Comparison of ENCODE assay signal across 31 mouse cellular contexts in the genomic region with DNA sequence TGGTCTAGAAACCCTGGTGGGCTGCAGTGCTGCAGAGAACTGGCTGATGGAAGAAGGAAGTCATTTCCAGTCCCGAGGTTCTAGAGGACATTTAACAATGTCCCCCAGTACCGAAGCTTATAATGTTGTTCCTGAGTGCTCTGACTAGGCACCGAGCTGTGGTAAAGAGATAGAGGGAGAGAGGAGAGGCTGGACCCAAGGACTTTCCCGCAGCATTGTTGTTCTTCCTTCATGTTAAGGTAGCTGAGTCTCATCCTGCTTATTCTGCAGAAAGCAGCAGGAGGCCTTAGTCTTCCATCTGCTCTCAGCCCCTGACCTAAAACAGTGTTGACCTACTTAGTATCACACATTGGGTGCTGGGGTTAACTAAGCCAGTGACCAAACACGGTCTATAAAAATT. TPM values are rescaled to one million over a fixed set of nuclear protein-coding genes. Genes with fewer than 3 reads are reported as not detected.
DNase-seq lines count a peak whose midpoint lies in the region; ATAC-seq lines count a peak whose summit lies in the region.
"Had no signal": no experiment of that assay in that cellular context is flagged by ENCODE, and none has a peak within 500 bp of the region (broad histone marks: within the 10 kb centered on the region; RNA-seq: fewer than 3 reads in every experiment).

No protein-coding gene starts in this region.

- no peak for ATAC-seq in erythroblast, adult 5-6 weeks (replicated peaks; ENCODE audit: low FRiP score, poor library complexity, severe bottlenecking)
- ATAC-seq: activated CD4-positive, CD25-positive, alpha-beta regulatory T cell, adult 4 months; forebrain, embryonic 16.5 days; intestine, embryonic 16.5 days; lung, postnatal 0 days had no signal

- DNase-seq in cerebellum, adult 11 months = peak; percentile 72
- DNase-seq in cerebellum, adult 18-20 months = peak; percentile 78 to 86
- DNase-seq in cerebellum, postnatal 10 days = peak; percentile 61 to 75
- peak; percentile 61 for DNase-seq in retina, postnatal 1 day
- DNase-seq in ovary, postnatal 10 days (ENCODE audit: low spot score) = no peak
- DNase-seq: adrenal gland, adult 8-10 months; B cell, adult 2 months; gastrocnemius, postnatal 25 days; heart, adult 18-20 months; heart, postnatal 4 days; kidney, adult 8-10 months; kidney, postnatal 4 days; liver, embryonic 13.5 days; lung, adult 18-20 months; lung, postnatal 4 days; midbrain, embryonic 14.5 days; right cerebral cortex, adult 18-20 months; spleen, adult 18-20 months; thymus, postnatal 14 days had no signal

RNA-seq across cellular contexts. Expression of a gene that starts 18.0 kb away (rescaled TPM):
- not detected in 2 replicates for total RNA-seq in erythroblast, adult 5-6 weeks (2015; ENCODE audit: low replicate concordance)
- total RNA-seq in erythroblast, adult 5-6 weeks (2017; ENCODE audit: low replicate concordance) = not detected in 2 replicates
- total RNA-seq: adrenal gland, adult 8-10 months; adrenal gland, postnatal 4 days; CH12.LX; gastrocnemius, postnatal 25 days; heart, adult 18-20 months; heart, postnatal 4 days; layer of hippocampus, adult 8-10 months; layer of hippocampus, postnatal 25 days; left cerebral cortex, postnatal 10 days; monocyte, adult 5-6 weeks had no signal

RNA-seq across cellular contexts. Expression of a gene that starts 23.5 kb away (rescaled TPM):
- 0.96 and 4.0 TPM in 2 replicates for total RNA-seq in erythroblast, adult 5-6 weeks (2015; ENCODE audit: low replicate concordance)
- total RNA-seq in erythroblast, adult 5-6 weeks (2017; ENCODE audit: low replicate concordance) = 0.98 and 3.1 TPM in 2 replicates

RNA-seq across cellular contexts. Expression of a gene that starts 33.8 kb away (rescaled TPM):
- 1.7 and 9.8 TPM in 2 replicates for total RNA-seq in erythroblast, adult 5-6 weeks (2015; ENCODE audit: low replicate concordance)
- total RNA-seq in erythroblast, adult 5-6 weeks (2017; ENCODE audit: low replicate concordance) = 1.7 and 2.2 TPM in 2 replicates
- total RNA-seq: ES-E14; monocyte, adult 5-6 weeks had no signal
